Mouse (Mus musculus) spleen, postnatal 14 days (tissue): ENCODE data around the gene Slc35b4.

Experiments
- DNase-seq, 2 experiments: peaks; one replicate each; pipeline ENCODE4 v3.0.0; 2021 to 2022; ENCODE audit warnings: low spot score in 2 of 2

The Slc35b4 gene

GRCm38 (mm10) chr6:34129261-34129660 lies 47.6 kb downstream of the Slc35b4 start:
- DNase-seq = no peak

GRCm38 (mm10) chr6:34124401-34124800 lies 52.5 kb downstream of the Slc35b4 start:
- no peak for DNase-seq

GRCm38 (mm10) chr6:34116838-34117478 lies 60.0 kb downstream of the Slc35b4 start:
- DNase-seq = no peak

- DNase-seq = no peak
Observed at GRCm38 (mm10) chr6:34111406-34111805, 65.5 kb downstream of the Slc35b4 start.

- DNase-seq = no peak
Observed at GRCm38 (mm10) chr6:34110571-34110970, 66.3 kb downstream of the Slc35b4 start.
